Mouse (Mus musculus) brain, embryonic 14.5 days (tissue): ENCODE measurements at regions not wholly inside any gene's neighbourhood (a gene's known extent, or its start where the extent isn't known, plus 50 kb on each side); places are given as distances from the start of the nearest gene placed in this dataset.

Source experiments
- CTCF ChIP-seq: fragments of 200-500 bp; IDR thresholded peaks from 2 replicates; pipeline ENCODE4 v1.5.1; 2012; ENCODE audit warnings: inconsistent platforms, mild to moderate bottlenecking, moderate library complexity, borderline replicate concordance; ENCODE audit not compliant: insufficient read depth, insufficient read length; ENCODE audit errors: extremely low read depth
- POLR2A ChIP-seq: fragments of 200-500 bp; IDR thresholded peaks from 2 replicates; pipeline ENCODE4 v1.6.1; 2012; ENCODE audit warnings: mild to moderate bottlenecking, inconsistent platforms, borderline replicate concordance; ENCODE audit not compliant: poor library complexity, insufficient read depth, insufficient read length, severe bottlenecking; ENCODE audit errors: extremely low read depth

- TF ChIP-seq POLR2A, result no peak
- TF ChIP-seq CTCF, result no peak
Measured at GRCm38 (mm10) chr16:15055697-15056096, 149.3 kb downstream of the Efcab1 start.
